Mouse (Mus musculus) retina, adult 2 months (tissue): Measurements from ENCODE around the gene Tfec.

Experiments
- DNase-seq: peaks from one replicate; pipeline ENCODE4 v3.0.0-alpha.2; 2012; ENCODE audit warnings: low read depth, low spot score

Gene Tfec

GRCm38 (mm10) chr6:16796914-16797313, 101.3 kb downstream of the Tfec start:
- no peak for DNase-seq

GRCm38 (mm10) chr6:16794036-16794435, 104.2 kb downstream of the Tfec start:
- no peak for DNase-seq

DNA sequence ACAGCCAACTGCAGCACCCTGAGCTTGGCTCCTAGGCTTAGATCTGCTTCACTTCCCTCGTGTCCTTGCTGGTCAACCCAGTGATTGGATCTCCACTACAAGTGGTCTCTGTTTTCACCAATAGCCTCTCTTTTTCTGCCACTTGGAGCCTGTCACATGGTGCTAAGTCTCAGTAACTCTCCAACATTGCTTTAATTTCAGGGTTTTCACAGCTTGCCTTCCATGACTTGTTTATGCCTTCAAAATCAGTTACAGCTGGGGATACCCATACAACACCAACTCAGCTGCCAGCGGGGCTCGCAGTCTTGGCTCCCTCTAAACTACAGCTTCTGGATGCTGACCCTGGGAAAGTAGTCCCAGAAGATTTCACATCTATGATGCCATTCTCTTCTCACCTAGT, 113.1 kb downstream of the Tfec start:
- no peak for DNase-seq
